Mouse (Mus musculus) T-helper 1 cell (primary cell): ENCODE data around the gene Als2cr12.
"Not testable (repeated sequence)": the region's sequence is repeated elsewhere in the genome, so short reads cannot be mapped to it uniquely, and the experiment has no call there.

Source experiments
- in situ Hi-C: fragments of 300-600 bp; cut with MboI, MseI; formaldehyde crosslinking; loops from one replicate; pipeline ENCODE4 v1.15.1; 2025; ENCODE audit warnings: high pct_unique_total_duplicates

The Als2cr12 gene

DNA sequence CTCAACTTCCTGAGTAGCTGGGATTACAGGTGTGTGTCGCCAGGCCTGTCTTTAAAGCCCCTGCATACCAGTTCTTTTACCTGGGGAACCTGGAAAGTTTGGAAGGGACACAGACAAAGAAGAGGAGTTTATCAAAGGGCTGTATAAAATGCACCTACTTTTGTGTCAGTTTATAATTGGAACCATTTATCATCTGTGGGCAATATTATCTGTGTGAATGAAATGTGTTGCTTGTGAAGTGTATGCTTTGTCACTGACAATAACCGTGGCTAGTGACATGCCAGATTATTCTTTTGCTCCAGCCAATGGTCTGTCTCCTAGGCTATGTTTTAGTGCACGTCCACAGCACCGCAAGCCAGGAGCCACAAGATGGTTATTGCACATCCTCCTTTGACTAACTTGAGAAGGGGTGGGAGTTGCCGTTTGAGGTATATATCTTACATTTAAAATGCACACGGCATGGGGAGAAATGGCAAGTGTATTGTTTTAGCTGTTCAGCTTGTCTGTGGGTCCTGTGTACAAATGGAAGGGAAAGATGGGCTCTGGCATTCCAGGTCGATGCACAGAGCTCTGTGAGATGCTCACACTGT lies 23.7 kb upstream of the Als2cr12 start:
- in situ Hi-C loops: no loop called here

DNA sequence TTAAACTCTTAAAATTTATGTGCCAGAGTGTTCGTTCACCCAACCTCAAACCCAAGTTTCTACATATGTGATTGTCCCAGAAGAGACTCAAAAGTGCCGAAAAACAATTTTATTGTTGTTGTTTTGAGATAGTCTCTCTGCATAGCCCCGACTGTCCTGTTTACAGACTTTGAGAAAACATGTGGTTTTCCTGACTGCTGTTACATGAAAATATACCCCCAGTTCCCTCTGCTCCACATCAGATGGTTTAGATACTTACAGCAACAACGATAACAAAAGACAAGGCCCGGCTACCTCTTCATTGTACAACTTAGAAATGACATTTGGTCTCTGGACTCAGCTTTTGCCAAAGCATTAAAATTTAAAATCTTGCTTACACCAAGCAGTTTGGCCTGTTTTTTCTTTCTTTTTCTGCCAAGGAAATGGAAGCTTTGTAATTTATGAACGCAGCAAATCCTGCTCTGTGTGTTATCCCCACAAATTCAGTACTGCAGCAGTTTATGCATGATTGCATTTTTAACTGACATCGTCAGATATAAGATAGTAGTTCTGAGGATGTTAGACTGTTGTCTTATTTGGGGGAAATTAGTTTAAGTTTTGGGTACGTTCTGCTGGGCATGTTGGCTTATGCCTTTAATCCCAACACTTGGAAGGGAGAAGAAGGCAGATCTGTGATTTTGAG lies 21.9 kb upstream of the Als2cr12 start:
- in situ Hi-C loops: no loop called here

DNA sequence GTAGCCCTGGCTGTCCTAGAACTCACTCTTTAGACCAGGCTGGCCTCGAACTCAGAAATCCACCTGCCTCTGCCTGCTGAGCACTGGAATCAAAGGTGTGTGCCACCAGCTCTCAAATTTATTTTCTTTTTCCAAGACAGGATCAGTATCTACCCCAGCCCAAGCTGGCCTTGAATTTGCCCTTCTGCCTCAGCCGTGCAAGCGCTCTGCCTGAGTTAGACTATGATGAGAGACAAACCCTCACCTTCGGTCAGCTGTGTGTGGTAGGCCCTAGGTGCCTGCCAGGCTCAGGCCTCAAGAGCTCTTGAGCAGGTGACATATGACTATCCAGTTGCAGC lies 21.1 kb upstream of the Als2cr12 start:
- in situ Hi-C loops: no loop called here

DNA sequence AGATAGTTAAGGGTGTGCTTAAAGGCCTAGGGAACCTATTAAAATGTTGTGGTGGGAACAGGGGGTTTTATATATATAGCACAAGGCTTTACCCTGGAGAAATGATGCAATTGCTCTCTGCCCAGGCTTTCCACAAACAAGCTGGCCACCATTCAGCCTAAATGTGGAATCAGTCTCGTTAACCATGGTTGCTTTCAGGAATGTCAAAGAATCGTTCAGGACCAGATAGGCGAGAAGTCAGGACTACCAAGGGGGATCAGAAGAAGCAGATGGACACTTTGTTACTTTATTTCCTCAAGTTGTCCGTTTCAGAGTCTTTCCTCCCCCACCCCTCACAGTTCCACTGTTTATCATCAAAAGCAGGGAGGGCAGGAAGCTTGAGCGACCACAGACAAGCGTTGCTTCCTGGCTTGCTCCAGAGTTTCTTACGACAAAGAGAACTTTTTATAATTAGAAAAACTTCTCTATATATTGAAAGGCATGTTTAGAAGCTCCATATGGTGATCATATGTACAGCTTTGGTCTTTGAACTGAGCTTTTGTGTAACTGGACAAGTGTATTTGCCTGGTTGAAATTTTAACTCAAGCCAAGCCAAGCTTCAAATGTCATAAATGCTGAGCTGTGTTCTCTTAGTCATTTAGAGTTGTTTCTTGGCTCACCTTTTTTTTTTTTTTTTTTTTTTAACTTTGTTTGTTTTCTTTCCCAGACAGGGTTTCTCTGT lies 20.5 kb upstream of the Als2cr12 start:
- in situ Hi-C loops: no loop called here

DNA sequence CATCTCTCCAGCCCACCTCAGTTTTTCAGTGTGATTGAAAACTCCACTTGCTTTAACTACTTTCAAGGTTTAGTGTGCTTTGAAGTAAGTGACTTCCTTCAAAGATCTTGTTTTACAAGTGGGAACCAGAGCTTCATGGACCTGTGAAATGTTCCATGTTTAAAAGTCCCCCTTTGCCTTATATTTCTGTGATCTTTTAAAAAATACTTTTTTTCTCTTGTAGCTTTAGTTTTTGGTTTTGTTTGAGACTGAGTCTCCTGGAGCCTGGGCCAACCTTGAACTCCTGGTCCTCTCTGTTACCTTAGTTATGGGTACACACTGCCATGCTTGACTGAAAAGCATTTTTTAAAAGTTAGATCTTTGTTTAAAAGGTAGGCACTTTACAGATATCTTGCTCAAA lies 19.7 kb upstream of the Als2cr12 start:
- in situ Hi-C loops: no loop called here

DNA sequence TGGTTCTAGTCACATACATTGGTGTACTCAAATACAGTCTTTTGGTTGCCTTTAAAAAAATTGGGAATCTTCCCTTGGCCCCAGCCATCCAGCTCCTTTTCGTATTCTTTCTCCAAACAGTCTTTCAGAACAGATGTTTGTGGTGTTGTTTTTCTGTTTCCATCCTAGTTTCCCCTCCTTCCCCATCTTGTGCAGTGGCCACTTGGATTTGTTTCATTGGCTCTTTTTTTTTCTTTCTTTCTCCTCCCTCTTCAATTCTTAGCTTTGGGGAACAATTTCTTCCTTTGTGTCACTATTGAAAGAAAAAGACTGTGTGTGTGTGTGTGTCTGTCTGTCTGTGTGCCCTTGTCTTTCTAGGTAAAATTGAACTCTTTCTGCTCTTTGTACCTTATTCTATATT lies 18.6 kb upstream of the Als2cr12 start:
- in situ Hi-C loops: no loop called here

DNA sequence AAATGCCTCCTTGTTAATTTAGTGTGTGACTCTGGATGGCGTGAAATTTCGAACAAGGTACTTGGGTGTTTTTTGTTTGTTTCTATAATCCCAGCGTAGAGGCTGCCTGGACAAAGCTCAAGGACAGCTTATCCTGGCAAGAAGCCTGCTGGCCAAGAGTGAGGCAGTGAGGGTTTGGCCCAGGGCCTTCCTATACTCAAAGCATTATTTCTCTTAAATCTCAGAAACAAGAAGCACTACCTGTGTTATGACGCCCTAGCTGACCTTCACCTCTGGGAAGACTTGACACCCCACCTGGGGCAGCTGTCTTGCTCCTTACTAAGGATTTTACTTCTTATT lies 18.1 kb upstream of the Als2cr12 start:
- in situ Hi-C loops: no loop called here

DNA sequence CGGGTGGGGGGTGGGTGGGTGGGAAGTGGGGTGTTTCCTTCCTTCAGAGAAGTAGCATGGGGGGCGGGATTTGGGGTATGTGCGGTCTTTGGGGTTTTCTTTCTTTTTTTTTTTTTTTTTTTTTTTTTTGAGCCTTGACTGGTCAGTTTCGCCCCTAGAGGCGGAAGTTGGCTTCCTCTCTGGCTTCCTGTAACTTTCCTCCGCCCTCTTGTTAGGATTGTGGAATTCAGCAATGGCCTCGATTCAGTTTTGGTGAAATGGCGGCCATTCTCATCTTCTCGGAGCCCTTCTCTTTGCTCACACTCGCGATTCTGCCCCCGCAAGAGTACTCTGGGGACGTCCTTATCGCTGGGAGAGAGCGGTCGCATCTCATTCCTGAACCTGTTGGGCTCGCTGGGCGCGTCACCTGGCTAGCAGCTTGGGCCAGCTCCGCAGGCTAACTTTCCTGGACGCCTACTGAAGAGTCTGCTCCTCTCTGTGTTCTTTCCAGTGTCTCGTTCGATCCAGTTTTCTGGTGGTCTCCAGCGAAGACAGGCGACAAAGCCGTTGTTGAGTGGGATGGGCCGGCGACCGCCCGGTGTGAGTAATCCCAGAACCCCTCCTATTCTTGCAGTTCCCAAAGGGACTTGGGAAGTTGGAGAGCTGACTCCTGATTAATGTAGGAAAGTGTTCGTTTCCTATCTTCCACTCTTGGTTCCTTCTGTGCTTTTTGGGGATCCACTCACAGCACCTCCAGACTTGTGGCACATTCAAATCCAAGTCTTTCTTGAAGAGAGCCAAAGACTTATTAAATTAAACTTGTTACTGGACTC lies 17.5 kb upstream of the Als2cr12 start:
- in situ Hi-C loops: no loop called here

DNA sequence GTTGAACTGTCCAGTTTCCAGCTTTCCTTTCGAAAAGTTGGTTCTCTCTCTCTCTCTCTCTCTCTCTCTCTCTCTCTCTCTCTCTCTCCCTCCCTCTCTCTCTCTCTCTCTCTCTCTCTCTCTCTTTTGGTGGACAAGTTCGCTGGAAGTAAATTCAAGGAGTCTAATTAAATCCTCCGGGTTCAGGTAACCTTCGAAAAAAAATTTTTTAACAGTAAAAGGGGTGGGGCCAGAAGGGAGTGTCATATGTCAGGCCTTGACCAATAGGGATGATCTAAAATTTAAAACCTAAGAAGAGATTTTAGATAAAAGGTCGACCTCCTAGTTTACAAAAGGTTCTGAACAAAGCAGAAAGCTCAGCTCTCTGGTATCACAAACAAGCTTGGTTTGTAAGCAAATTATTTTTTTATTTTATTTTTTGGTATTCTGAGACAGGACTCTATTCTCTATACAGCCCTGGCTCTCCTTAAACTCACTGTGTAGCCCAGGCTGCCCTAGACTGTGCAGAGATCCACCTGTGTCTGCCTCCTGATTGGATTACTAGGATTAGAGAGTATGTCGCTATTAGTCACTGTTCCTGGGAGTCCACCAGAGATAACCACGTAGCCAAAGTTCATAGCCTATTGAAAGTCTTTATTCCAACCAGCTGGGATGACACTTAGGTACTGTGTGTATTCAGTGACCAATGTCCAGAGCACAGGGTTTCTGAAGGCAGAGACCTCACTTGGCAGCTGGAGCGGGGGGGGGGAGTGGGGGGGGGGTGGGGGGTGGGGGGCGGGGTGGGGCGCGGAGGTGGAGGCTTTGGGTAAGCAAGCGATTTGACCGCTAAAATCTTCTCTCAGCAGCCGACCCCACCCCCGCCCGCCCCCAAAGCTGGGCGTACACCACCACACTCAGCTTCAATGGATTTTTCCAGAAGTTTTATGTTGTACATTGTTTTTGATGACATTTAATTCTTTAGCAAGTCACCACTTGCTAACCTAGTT lies 16.6 kb upstream of the Als2cr12 start:
- in situ Hi-C loops: no loop called here

DNA sequence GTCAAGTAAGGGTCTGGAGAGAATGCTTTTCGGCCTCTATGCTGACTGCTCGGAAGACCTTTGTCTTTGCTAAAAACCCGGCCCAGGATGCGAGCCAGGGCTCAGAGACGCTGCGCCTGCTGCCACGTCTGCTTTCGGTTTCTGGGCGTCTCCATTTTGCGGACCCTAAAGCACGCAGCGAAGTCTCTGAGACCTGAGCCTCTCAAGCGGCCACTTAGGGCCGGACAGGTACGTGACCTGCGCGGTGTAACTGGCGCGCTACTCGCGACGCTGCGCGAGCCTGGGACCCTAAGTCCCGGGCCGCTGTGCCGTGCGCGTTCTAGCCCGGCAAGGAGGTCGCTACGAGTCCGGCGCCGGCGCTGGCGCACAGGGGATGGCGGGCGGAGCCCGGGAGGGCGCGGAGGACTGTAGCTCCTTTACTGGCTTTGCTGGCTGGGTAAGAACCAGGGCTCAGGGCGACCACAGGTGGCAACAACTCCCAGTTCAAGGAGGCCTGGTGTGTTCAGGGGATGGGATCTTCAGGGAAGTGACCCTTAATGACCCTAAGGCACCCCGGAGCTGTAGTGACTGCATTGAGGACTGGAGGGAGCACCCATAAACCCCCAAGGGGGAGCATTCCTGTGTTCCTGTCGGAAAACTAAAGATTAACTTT lies 15.7 kb upstream of the Als2cr12 start, which contains the start of gene Cflar:
Gene Cflar (plus strand): TSS at position 144 of the 652 bp plus-strand sequence.
- in situ Hi-C loops: no loop called here

DNA sequence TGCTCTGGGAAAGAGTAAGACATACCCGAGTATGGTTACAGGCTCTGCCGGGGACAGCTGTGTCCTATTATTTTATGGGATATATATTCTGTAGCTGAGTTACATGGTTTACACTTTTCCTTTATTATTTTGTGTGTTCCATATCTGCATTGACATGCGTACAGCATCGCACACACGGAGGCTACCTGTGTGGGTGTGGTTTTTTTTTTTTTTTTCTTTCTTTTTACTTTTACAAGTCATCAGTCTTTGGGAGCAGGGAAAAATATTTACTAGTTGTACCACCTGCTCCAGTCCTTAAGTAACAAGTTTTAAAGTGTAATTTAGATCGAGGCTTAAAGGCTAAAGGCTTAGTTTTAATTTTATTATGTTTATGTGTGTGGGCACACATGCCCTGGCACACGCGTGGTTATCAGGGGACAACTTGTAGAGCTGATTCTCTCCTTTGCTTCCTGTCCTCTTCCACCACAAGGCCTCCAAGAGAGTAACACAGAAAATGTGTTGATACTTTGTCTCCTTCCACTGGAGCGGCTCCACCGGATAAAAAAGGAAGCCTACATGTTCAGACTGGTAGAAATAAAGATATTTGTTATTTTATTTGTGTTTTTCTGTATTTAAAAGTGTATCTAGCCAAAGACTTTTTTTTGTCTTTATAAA lies 15.0 kb upstream of the Als2cr12 start:
- in situ Hi-C loops: no loop called here

DNA sequence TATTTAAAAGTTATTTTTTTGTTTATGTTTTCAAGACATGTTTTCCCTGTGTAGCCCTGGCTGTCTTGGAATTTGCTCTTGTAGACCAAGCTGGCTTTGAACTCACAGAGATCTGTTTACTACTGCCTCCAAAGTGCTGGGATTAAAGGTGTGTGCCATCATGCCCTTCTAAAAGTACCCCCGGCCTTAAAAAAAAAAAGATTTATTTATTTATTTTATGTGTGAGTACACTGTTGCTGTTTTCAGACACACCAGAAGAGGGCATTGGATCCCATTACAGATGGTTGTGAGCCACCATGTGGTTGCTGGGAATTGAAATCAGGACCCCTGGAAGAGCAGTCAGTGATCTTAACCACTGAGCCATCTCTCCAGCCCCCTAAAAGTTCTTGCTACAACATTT lies 14.3 kb upstream of the Als2cr12 start:
- in situ Hi-C loops: not testable (repeated sequence)

DNA sequence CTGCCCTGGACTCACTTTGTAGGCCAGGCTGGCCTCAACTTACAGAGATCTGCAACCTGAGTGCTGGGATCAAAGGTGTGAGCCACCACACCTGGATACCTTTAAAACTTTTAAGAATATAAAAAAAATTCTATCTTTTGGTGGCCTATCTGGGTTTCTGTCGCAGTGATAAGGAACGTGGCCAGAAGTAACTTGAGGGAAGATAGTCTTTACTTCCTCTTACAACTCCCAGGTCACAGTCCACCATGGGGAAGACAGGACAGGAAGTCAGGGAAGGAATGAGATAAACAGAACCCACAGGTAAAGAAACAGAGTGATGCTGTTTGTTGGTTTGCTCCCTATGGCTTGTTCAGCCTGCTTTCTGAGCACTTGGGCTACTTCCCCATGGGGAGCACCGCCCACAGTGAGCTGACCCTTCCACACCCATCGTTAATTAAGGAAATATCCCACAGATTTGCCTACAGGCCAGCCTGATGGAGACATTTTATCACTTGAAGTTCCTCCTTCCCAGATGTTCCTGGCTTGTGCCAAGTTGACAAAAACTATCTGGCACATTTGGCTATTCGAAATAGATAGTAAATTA lies 4.9 kb upstream of the Als2cr12 start:
- in situ Hi-C loops: loop anchor here (10.0 kb wide), 1 partner anchor 216 kb away; no protein-coding TSS in a partner anchor

DNA sequence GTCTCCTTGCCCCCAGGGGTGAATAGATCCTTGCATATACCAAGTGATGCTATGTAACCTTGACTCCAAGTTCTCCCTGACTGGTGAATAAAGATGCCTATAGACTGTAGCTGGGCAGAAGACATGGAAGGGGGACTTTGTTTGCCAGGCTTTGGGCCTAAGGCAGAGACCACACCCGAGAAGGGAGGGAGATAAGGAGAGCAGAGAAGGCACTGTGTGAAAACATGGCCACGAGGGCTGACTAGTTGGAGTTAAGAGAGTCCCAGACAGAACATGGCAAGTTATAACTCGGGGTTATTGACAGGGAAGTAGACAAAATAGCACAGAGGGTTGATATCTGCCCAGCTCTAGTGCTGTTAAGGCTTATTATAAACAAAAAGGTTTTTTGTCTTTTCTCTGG lies 4.2 kb upstream of the Als2cr12 start:
- in situ Hi-C loops: loop anchor here (5.0 to 10.0 kb wide), 2 partner anchors 197 to 215 kb away; no protein-coding TSS in a partner anchor

DNA sequence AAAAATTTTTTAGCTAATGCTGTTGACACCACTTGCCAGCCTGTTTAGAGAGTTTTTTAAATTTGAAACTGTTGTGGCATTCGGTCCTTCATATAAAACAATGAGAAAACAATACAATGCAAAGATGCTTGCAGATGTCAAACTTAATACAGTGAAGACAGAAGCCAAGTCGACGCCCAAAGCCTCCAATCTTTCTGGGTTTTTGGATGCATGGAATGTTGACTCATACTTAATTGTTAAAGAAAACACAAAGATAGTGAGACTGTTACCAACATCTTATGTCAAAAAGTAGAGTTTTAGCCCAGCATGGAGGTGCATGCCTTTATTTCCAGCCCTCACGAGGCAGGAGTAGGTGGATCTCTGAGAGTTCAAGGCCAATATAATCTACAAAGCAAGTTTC lies 3.0 kb upstream of the Als2cr12 start:
- in situ Hi-C loops: loop anchor here (5.0 kb wide), 1 partner anchor 199 kb away; no protein-coding TSS in a partner anchor

DNA sequence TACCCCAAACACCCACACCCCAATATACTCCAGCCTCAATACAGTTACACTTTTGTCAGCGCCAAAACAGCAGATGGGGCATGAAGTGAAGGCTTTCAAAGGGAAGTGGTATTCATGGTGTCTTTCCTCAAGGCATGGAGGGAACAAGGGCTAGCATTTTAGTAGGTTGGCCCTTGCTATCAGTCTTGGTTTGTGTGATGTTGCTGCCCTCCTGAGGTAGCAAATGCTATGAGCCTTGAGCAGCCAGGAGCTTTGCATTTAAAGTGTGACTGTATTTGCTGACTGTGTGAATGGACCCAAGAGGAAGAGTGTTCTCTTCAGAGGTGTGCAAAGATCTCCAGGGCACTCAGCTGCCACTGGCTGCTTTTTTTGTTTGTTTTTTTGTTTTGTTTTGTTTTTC lies 1.8 kb upstream of the Als2cr12 start:
- in situ Hi-C loops: loop anchor here (5.0 kb wide), 1 partner anchor 200 kb away; no protein-coding TSS in a partner anchor

DNA sequence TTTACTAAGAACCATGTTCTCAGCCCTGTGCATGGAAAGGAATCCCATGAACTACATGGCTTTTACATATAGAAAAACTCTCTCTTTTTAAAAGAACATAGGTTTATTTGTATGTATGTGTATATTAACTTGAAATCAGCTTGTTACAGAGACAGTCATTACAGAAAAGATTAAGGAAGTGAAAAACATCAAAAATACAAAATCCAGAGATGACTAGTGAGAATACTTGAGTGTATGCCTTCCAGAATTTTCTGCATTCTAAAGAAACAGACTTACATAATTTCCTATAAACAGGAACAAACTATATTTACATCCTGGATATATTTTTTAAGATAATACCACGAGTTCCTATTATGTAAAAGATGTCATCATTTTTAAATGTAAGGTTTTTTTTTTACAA lies 2.1 kb downstream of the Als2cr12 start:
- in situ Hi-C loops: no loop called here

DNA sequence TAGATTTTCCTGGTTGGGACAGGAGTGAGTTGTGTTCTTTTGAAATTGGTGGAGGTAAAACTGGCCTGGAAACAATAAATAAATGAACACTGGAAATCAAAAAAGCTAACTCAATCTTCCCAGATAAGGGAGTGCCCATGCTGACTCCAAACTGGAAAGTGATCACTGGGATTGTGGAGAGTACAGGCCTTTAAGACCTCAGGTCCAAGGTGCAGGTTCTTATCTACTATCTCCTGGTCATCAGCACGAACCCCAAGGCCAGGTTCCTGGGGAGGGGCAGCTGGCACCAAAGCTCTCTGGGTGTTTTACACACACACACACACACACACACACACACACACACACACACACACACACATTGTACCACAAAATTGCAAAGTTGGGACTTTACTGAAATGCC lies 4.1 kb downstream of the Als2cr12 start:
- in situ Hi-C loops: not testable (repeated sequence)

DNA sequence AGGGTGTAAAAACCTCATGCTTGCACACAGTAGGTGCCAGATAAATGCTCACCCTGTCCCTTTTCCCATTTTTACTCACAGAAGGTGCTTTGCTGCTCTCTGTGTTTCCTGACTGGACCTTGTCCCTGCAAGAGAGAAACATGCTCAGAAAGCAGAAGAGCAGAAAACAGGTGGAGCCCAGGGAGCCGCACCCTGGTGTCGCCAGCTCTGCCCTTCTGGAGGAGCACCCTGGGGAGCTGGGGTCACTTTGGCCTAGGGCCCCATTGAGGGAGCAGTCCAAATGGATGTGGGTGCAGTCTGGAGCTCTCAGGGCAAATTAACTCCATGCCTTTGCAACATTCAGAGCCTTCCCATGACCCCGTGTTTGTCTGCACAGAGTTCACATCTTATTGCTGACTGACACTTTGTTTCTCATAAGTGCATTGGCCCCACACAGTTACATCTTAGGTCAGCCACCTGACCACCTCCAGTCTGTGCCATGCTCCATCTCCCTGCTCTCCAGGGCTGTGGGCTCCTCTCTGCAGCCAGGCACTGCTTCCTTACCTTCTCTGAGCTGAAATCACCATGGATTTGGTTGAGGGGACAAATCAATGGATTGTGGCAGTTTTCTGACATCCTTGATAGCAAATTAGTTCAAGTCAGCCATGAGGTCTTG lies 4.8 kb downstream of the Als2cr12 start:
- in situ Hi-C loops: not testable (repeated sequence)
